In genomic region chr2:131301635-131302034, GRCm38 (mm10) we compare ENCODE assay signal across 21 mouse cellular contexts. TPM values are rescaled to one million over a fixed set of nuclear protein-coding genes. Genes with fewer than 3 reads are reported as not detected.
A peak's percentile ranks its signal among the peaks of the same experiment; 100 is the strongest.
DNase-seq lines count a peak whose midpoint lies in the region; TF ChIP-seq lines count a peak whose summit lies in the region.
"Had no signal": no experiment of that assay in that cellular context is flagged by ENCODE, and none has a peak within 500 bp of the region (broad histone marks: within the 10 kb centered on the region; RNA-seq: fewer than 3 reads in every experiment).

No protein-coding gene starts in this region.

- DNase-seq in gastrocnemius, adult 18-20 months (ENCODE audit: low spot score), result peak; percentile 19
- no peak for DNase-seq in gastrocnemius, adult 8-10 months (ENCODE audit: low spot score in 2 of 2)
- DNase-seq in layer of hippocampus, adult 2 months (ENCODE audit: low spot score in 2 of 2), result no peak
- DNase-seq in layer of hippocampus, adult 8-10 months (ENCODE audit: low spot score in 2 of 2), result no peak
- peak; percentile 65 for DNase-seq in adipocyte (ENCODE audit: low spot score)
- DNase-seq in lung, postnatal 25 days (ENCODE audit: low spot score), result peak; percentile 22
- no peak for DNase-seq in B cell, adult 2 months
- DNase-seq: adrenal gland, postnatal 10 days; cerebellum, adult 2 months; cerebellum, postnatal 25 days; gastrocnemius, postnatal 36 days; heart, postnatal 14 days; kidney, adult 18-20 months; retina, postnatal 1 day; right cerebral cortex, postnatal 25 days had no signal

- TF ChIP-seq CTCF in layer of hippocampus, adult 2 months (conservative IDR thresholded peaks at IDR 0.05), result no peak

- H3K27ac ChIP-seq in layer of hippocampus, adult 2 months, result peak overlapping the region; percentile 61
- H3K27ac ChIP-seq: forebrain, embryonic 13.5 days; hindbrain, embryonic 13.5 days; liver, embryonic 12.5 days; lung, embryonic 15.5 days; neural tube, embryonic 13.5 days had no signal

- H3K4me3 ChIP-seq in layer of hippocampus, adult 2 months, result no peak overlapping the region
- H3K4me3 ChIP-seq: forebrain, embryonic 13.5 days; hindbrain, embryonic 13.5 days; liver, embryonic 12.5 days; lung, embryonic 15.5 days; myocyte; neural tube, embryonic 13.5 days had no signal

RNA-seq across cellular contexts. Expression of gene Pank2, which starts 39.3 kb away (rescaled TPM):
- total RNA-seq in gastrocnemius, adult 18-20 months (2021), result 10 to 100 TPM; 18.5 to 24.6 TPM
- total RNA-seq in gastrocnemius, adult 8-10 months (2022), result 10 to 100 TPM; 18.9 to 25.4 (median 23.8) TPM
- 10 to 100 TPM; 56.5 to 60.2 TPM for total RNA-seq in layer of hippocampus, adult 2 months (2021)
- total RNA-seq in layer of hippocampus, adult 8-10 months (2022), result 10 to 100 TPM; 43.7 to 61.7 (median 52.4) TPM

RNA-seq across cellular contexts. Expression of gene Rnf24, which starts 51.1 kb away (rescaled TPM):
- total RNA-seq in gastrocnemius, adult 18-20 months (2021), result 1 to 10 TPM; 1.6 to 1.9 TPM
- 1 to 10 TPM; 1.4 to 2.3 (median 1.4) TPM for total RNA-seq in gastrocnemius, adult 8-10 months (2022)
- total RNA-seq in layer of hippocampus, adult 2 months (2021), result 10 to 100 TPM; 29.3 to 31.1 TPM
- 10 to 100 TPM; 26.5 to 30.2 (median 28.2) TPM for total RNA-seq in layer of hippocampus, adult 8-10 months (2022)

Comparison
In these comparisons a context has a peak if more than half of its experiments do, and no peak if none do; other contexts are left out.
1. DNase-seq: peak in gastrocnemius, adult 18-20 months (single experiment), adipocyte (single experiment) and lung, postnatal 25 days (single experiment); none in gastrocnemius, adult 8-10 months (0 of 2), layer of hippocampus, adult 2 months (0 of 2), layer of hippocampus, adult 8-10 months (0 of 2) and B cell, adult 2 months (0 of 2).
2. RNA of gene Rnf24, which starts 51.1 kb away (total RNA-seq): 29.3 to 31.1 TPM in layer of hippocampus, adult 2 months and 26.5 to 30.2 TPM in layer of hippocampus, adult 8-10 months; 1.6 to 1.9 TPM in gastrocnemius, adult 18-20 months and 1.4 to 2.3 TPM in gastrocnemius, adult 8-10 months; every median in the first group is over 4 times any median in the second.